Mouse (Mus musculus): ENCODE measurements around the gene Stap2.

Gene Stap2

DNA sequence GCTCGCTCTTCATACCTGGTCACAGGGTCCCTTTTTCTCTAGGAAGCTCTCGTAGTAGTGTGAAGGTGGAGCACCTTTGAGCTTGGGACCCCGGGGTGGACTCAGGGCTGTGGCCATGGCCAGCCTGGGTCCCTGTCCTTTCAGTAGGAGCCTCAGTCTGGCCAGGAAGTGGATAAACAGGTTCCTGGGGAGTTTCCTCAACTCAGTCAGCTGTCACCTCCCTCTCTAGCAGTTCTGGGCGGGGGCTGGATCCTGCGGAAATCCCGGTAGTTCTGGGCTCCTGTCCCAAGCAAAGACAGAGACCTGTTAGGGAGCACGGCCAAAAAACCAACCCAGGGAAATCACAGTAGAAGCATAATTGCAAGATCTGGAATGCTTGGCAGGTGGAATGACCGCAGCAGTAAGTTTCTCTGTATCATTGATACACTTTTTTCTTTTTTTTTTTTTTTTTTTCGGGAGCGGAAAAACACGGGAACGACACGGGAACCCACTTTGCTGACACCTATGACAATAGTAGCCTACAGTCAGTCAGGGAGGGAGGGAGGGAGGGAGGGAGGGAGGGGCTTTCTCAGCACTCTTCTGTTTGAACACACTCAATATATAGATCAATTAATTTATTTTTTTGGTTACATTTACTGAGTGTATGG, at the start of gene Stap2, which contains the start of gene Mpnd:
Gene Stap2 (minus strand): TSS at position 170 of the 647 bp plus-strand sequence.
Gene Mpnd (plus strand): TSS at position 297 of the 647 bp plus-strand sequence.
- peak; percentile 74 for DNase-seq

GRCm38 (mm10) chr17:56054938-56055337, 49.6 kb upstream of the Stap2 start:
- no peak for DNase-seq

- no peak for DNase-seq
Measured at GRCm38 (mm10) chr17:56051369-56051768, 46.0 kb upstream of the Stap2 start.

- DNase-seq, result no peak
Measured at GRCm38 (mm10) chr17:56040857-56041163, 35.4 kb upstream of the Stap2 start.

GRCm38 (mm10) chr17:56040030-56040856, 34.9 kb upstream of the Stap2 start, which contains the start of gene Chaf1a:
Gene Chaf1a, plus strand, starts transcription at chr17:56040439.
- peak; percentile 99 for DNase-seq

GRCm38 (mm10) chr17:56039345-56039744, 34.0 kb upstream of the Stap2 start:
- no peak for DNase-seq

GRCm38 (mm10) chr17:56038583-56039261, 33.3 kb upstream of the Stap2 start:
- DNase-seq, result no peak

DNA sequence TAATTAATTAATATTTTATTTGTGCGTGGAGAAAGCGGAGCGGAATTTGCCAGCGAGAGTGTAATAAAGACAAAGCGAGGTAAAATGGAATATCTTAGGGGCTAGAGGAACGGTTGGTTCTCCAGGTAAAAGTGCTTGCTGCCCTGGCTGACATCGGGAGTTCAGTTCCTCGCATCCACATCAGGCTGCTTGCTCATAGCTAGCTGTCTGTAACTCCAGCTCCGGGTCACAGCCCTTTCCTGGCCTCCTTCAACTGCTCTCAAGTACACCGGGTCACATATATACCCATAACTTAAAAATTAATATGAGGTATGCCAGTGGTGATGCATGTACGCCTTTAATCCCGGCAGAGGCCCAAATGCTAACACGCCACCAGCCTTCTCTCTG, 31.5 kb upstream of the Stap2 start:
- no peak for DNase-seq

GRCm38 (mm10) chr17:56036176-56036900, 31.0 kb upstream of the Stap2 start, which contains the start of gene Sh3gl1:
Gene Sh3gl1, minus strand, starts transcription at chr17:56036635.
- DNase-seq, result peak; percentile 99

GRCm38 (mm10) chr17:56035216-56035615, 29.8 kb upstream of the Stap2 start:
- DNase-seq, result no peak

GRCm38 (mm10) chr17:56034726-56035100, 29.3 kb upstream of the Stap2 start:
- DNase-seq, result no peak

- DNase-seq, result no peak
Measured at GRCm38 (mm10) chr17:56034040-56034725, 28.8 kb upstream of the Stap2 start.

DNA sequence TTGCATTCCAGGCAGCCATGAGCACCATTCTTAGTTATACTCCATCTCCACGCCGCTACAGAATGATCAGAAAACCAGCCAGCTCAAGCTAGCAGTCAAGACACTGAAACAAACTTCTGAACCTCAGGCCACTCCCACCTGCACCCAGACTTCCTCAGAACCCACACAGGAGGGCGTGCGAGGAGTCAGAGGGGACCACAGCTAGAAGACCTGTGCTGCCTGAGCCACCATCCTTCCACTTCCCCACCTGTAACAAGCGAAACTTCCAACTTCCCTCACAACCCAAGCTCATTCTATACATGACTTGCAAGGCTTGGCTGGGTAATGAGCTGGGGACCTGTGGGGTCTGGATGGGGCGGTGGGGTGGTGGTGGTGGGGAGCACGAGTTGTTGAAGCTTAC, 27.4 kb upstream of the Stap2 start:
- DNase-seq, result no peak

GRCm38 (mm10) chr17:56032127-56032733, 26.8 kb upstream of the Stap2 start:
- DNase-seq, result no peak

DNA sequence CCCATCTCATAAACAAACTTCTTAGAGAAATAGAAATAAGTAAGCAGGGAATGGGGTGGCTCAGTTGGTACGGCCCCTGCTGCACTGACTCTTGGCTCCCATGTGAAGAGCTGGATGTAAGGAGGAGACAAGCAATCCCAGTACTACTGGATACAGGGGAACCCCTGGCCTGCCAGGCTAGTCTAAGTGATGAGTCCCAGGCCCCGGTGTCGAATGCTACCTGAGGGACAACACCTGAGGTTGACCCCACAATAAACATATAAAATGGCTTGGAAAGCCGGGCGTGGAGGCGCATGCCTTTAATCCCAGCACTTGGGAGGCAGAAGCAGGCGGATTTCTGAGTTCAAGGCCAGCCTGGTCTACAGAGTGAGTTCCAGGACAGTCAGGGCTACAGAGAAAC, 26.0 kb upstream of the Stap2 start:
- no peak for DNase-seq

- peak; percentile 79 for DNase-seq
Measured at GRCm38 (mm10) chr17:56030919-56031318, 25.5 kb upstream of the Stap2 start.

DNA sequence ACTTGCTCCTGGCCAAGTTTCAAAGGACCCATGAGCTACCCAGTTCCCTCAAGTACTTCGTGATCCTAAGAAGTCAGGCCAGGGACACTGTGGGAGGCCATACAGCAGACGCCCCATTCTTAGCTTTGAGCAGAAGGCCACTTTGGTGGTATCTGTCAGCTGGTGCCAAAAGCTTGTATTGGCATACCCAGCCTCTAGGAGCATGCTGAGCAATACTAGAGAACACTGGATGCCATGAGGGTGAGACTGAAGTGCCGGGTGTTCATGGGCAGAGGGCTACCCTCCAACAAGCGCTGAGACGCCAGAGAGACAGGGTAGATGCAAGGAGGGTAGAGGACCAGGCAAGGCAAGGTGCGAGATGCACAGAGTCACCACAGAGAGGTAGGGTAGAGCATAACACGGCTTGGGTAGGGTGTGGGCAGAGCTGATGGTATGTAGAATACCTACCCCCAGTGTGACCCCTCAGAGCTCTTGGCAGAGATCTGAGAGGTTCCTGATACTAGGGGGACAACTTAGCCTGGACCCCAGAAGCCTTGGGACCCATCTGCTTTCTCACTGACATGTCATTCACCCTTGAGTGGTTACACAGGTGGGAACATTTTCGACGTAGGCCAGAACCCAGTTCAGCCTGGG, 25.0 kb upstream of the Stap2 start:
- DNase-seq, result no peak

- DNase-seq, result no peak
Measured at GRCm38 (mm10) chr17:56027801-56028441, 22.5 kb upstream of the Stap2 start.

GRCm38 (mm10) chr17:56026881-56027280, 21.5 kb upstream of the Stap2 start:
- no peak for DNase-seq

- no peak for DNase-seq
Measured at GRCm38 (mm10) chr17:56026303-56026702, 20.9 kb upstream of the Stap2 start.

DNA sequence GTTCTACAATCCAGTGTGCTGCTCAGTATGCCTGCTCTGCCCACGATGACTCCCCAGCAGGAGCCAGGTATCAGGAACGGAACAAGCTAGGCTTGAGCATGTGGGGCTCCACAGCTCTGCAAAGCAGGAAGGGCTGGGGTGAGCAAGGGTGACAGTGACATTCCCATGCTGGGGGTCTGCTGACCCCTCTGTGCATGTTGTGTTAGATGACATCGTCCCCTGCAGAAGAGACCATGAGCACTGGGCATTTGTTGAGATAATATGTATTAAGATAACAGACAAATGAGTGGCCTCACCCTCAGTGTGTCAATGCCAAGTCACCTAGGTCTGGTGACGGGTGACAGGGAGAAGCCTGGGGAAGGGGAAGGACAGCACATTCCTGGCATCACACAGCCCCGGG, 19.5 kb upstream of the Stap2 start:
- DNase-seq, result peak; percentile 5

Measured in kidney, postnatal 10 days (tissue).